Mouse (Mus musculus) liver, adult (tissue): ENCODE measurements around the gene Pdk2.
A peak's percentile ranks its signal among the peaks of the same experiment; 100 is the strongest.

Experiments used
- GATA4 ChIP-seq: IDR thresholded peaks from 2 replicates; pipeline ENCODE4 v1.6.1; 2014; ENCODE audit warnings: mild to moderate bottlenecking, low read length; ENCODE audit not compliant: insufficient replicate concordance

The Pdk2 gene

DNA sequence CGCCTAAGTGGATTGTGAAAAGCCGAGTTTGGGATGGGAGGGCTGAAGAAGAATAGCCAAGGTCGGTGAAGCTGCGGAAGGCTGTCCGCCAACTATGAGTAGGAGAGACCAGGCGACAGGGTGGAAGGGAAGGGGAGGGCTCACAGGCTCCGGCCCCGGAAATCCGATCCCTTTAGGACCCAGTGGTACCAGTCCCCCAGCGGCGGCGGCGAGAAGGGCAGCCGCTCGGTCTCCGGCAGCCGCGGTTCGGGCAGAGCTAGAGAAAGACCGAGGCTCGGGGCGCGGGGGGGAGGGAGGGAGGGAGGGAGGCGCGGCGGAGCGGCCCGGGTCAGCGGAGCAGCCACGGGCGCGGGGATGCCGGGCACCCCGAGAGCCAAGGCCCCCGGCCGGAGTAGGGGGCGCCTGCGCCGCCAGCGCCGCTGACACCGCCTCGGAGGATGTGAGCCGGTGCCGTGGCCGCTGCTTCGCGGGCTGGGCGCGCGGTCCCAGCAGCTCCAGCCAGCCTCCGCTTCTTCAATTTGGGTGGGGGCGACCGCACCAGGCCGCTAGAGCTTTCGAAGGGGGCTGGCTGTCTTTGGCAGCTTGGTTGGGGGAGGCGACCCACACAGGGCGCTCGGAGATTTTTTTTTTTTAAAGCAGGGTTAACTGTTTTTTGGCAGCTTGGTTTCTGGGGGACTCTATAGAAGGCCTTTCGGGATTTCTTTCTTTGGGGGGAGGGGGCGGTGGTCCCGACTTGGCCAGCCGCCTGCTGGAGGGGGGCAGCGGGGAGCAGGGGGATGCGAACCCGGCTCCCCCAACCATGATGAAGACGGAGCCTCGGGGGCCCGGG, 50.2 kb downstream of the Pdk2 start, which contains the start of gene Ppp1r9b:
Gene Ppp1r9b (plus strand): TSS at position 287 of the 829 bp plus-strand sequence.
- no peak; the same call in 1 of the 2 replicates for TF ChIP-seq GATA4

DNA sequence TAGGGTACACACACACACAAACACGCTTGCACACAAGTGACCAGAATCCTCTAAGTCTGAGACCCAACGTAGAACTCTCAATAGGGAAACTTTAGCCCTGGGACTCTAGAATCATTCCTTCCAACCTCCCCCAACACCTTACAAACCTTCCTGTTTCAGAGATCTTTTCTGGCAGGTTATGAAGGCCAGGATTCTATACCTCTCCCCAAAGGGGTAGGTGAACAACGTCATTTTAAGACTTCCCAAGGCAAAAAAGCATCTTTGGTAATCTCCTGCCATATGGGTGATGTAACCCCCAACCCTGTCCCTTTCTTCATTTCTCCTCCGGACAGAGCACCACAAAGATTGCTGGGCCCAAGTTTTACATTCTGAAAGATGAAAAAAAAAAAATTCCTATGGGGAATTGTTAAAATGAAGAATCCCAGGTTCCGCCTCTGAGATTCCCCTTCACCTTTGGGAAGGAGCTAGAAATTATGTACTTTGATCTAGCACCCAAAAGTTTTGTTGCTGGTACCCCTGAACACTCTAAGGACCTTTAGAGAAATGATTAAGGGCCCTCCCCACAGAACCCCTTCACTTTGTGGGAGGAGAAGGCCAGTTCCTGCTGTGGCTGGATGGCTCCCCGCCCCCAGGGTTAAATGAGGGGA, 50.9 kb downstream of the Pdk2 start:
- TF ChIP-seq GATA4 = no peak

DNA sequence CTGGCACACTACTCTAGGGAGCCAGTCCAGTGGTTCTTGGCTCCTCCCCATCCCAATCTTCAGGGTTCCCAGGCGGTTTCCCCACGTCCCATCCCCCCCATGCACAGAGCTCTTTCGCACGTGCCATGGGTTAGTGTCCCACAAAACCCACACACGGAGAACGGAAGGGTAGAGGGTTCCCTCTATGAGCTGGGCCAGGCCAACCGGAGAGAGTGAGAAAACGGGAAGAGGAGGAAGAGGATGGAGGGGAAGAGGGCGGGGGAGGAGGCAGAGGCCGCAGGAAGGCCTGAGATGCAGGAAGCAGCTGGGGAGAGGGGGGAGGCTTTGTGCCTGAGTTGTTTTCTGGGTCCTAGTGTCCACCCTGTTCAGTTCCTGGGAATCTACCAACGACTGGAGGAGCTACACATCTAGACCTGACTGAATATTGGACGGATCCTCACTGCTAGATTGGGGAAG, 51.6 kb downstream of the Pdk2 start:
- TF ChIP-seq GATA4 = peak; percentile 13; the same call in 1 of the 2 replicates

DNA sequence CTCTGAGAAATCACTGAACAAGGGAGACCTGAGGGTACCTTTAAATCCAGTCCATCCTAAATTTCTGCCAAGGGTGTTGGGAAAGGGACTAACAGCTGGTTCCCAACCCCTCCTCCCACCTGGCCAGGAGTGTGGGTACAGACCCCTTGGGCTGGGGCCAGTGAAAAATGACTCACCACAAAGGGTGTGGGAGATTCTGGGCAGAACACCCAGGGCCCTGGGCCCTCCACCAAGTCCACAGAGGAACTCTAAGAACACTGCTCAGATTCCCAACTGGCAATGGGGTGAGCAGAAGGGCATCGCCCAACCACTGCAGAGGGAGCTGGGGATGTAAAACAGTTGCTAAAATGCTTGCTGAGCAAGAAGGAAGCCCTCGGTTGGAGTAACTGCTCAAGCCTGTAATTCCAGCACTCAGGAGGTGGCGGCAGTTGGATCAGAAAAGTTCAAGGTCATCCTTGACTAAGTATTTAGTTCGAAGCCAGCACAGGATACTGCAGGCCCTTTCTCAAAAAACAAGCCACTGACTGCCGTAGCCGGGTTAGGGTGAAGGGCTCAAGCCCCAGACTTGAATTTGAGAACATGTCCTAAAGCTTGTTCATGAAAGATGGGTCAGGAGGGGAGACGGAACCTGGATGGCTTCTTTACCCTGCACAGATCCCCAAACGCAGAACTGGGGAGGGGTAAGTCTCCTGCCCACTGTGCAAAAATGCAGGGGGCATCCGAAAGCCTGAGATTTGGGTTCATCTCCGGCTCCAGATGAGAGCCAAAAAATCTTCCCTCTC, 52.2 kb downstream of the Pdk2 start:
- no peak for TF ChIP-seq GATA4

DNA sequence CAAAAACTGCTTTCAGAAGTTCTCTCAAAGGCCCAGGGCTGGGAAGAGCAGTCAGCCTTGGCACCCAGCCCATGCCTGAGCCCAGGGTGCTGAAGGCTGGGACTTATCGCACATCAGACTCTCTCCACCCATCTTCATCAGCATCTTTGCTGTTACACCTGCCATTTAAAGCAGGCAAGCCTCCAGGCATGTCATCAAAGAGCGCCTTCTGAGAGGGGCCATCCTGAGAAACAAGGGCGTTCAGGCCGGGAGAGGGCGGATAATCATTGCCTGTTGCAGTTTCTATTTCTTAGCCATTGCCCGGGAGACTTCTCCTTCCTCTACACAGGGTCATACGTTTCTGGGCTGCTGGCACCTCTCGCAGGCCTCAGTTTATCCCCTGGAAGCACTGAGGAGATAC, 53.3 kb downstream of the Pdk2 start:
- TF ChIP-seq GATA4 = no peak

DNA sequence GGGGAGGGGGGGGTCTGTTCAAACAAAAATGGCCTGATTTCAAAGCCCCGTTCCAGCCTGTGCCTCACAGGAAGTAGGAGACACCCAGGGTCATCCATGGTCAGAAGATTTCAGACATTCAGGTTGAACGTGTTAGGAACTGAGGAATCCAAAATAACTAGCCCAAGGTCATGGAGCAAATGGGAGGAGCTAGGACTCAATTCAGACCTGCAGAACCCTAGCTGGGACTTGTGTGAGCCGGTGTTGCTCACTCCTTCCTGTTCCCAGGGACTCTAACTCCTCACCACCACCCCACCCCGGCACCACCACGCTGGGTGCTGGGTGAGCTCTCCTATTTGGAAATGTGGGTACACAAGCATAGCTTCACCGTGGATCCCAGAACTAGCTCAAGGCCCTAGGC, 53.8 kb downstream of the Pdk2 start:
- no peak for TF ChIP-seq GATA4

DNA sequence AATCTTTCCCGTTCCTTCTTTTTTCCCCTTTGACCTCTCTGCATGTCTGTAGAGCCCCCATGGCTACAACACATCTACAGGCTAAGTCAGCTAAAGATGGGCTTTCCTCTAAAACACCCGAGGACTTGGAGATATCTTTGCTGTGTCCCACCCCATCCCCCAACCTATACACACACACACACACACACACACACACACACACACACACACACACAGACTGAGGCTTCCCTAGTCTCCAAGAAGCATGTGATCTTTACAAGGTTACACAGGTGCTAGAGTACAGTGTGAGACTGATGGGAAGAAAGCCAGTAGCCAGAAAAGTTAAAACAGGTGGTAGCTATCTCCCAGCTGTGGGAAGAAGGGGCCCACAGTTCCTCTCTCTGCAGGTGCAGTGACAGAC, 54.7 kb downstream of the Pdk2 start:
- TF ChIP-seq GATA4 = no peak

DNA sequence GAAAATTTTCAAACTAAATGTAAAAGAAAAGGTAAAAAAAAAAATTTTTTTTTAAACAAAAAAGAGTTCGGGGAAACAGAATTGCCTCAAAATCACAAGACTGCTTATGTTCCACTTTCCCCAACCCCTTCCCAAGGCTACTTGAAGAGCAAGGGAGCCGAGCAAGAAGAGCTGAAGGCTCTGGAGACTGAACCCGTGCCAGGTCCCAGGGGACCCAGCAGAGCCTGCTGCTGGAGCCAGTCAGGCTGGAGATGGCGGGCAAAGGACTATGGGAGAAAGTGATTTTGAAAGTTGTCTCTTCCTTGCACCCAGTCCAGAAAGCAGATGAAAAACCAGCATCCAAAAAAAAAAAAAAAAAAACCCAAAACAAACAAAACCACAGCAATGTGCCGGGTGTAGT, 55.3 kb downstream of the Pdk2 start:
- TF ChIP-seq GATA4 = no peak

DNA sequence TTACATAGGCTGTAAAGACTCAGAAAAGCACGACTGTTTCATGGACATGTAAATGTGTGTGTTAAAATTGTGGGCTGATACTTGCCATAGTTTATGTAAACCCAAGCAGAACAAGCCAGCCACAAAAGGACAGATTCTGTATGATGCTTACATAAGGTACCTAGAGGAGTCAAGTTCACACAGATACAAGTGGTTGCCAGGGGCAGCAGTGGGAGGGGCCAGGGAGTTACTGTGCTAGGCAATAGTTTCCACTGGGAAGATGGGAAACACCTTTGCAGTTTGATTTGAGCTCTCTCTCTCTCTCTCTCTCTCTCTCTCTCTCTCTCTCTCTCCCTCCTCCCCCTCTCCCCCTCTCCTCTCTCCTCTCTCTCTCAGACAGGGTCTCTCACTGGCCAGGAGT, 56.0 kb downstream of the Pdk2 start:
- TF ChIP-seq GATA4 = no peak

DNA sequence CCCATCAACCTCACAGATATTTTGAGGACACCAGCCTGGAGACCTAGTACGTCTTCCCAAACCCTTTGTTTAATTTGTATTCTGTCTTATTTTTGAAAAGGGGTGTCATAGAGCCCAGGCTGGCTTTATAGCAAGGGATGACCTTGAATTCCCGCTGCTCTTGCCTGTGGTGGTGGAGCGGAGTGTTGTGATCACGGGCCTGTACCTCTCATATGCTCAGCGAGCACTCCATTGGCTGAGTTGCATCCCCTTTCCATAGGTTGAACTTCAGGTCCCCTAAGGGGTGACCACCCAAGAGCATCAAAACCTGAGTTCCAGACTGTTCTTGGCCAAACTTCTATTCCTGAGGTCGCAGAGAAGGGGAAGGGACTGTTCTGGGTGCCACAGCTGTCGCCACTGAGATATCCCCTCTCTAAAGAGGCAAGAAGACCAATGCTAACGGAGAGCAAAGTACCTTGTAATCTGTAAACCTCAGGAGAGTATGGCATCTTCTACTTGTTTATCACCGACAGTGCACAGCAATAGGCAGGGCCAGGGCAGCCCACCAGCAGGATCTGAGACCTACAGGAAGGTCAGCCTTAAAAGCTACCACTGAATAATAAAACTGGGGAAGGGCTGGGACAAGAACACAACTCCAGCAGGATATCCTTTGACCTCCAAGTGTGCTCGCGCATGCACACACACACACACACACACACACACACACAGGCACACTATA, 61.5 kb downstream of the Pdk2 start:
- TF ChIP-seq GATA4 = no peak

DNA sequence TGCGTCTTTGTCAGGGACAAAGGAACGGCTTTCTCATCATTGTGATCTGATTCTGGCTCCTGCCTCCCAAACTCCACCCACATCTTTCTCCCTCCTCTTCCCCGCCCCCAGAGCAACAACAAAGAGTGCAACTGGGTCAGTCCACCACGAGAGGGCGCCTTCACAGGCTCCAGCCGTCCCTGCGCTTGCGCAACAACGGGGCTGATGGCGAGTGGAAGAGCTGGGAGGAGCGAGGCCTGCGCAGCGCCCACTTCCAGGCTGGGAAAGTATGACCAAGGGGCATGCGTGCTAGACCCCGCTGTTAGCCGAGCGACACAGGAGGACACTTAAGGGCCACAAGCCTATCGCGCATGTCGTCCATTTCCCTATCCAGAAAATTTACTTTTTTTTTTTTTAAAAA, 62.2 kb downstream of the Pdk2 start:
- TF ChIP-seq GATA4 = peak; percentile 46; the same call in 1 of the 2 replicates

DNA sequence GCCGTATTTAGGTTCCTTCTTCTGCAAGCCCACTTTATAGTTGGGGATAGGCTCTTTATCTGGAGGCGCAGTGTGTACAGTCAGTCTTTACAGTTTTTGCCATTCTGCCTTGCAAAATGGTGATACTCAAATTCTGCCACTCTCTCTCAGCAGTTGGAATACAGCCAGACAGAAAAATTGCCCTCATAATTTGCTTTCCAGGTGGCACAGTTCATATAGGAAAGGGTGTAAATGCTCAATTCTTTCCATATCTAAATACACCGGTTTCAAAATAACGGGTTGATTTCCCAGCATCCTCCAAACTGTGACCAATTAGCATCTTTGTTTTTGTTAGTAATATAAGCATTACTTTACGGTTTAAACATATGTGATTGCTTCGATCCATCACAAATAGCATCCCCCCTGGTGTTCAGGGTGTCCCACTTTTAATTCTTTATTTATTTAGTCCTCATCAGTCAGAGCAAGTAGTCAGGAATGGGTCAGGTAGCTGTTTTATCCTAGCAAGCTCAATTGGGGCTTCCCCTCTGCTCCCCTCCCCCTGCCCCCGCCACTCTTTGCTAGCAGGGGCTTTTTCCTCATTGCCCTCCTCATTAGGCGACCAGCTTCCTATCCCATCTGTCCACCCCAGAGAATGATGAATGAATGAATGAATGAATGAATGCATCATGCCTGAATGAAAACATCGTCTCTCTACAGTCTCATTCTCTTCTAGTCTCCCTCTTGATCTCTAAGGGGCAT, 62.8 kb downstream of the Pdk2 start:
- no peak for TF ChIP-seq GATA4
